Mouse (Mus musculus): Measurements from ENCODE around the gene Armc9.

Armc9 gene

DNA sequence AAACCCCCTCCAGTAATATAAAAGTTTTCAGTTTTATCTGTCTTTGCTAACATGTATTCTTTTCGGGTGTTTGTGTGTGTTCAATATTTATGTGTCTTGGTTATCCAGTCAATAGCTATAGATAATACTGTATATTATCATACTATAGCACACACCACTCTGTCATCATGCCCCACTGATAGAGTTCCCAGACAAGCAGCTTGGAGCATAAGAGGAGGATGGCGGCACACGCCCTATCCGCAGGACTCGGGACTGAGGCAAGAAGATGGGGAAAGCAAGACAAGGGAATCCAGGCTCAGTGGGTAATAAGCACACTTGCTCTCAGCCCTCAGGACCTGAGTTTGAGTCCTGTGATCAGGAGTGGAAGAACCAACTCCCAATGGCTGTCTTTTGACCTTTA is 5.9 kb downstream of the Armc9 start:
- in situ Hi-C loops (cut with MboI; ENCODE audit: unreplicated experiment in 2 of 2) = loop anchor here in 1 of 2 experiments (10.0 kb wide), 1 partner anchor 384 kb away; no protein-coding TSS in a partner anchor

DNA sequence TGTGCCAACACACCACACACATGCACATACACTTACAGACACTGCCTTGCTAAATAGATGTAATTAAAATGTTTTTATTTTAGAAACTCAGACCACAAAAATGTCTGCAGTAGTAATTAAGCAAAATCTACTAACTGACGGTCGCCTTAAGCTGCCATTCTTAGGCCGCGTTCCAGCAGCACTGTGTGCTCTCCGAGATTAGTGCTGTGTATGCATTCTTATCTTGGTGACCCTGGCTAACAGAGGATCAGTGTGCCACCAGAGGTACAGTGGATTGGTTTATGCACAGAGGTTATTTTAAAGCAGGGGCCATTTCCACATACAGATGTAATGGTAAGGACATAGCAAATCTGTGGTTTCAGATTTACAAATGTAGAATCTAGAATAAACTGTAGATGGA is 6.5 kb downstream of the Armc9 start:
- in situ Hi-C loops (cut with MboI; ENCODE audit: unreplicated experiment in 2 of 2) = loop anchor here in 1 of 2 experiments (10.0 kb wide), 1 partner anchor 384 kb away; no protein-coding TSS in a partner anchor

DNA sequence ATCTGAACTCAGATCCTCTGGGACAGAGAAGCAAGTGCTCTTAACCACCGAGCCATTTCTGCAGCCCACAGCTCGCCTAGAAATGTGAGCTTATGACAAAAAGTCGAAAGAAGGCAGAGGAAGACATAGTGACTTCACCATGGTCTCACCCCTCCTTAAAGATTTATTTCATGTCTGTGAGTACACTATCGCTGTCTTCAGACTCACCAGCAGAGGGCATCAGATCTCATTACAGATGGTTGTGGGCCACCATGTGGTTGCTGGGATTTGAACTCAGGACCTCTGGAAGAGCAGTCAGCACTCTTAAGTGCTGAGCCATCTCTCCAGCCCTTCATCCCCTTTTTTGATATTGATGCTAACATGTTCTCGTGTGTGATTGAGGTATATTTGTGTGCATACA is 20.0 kb downstream of the Armc9 start:
- in situ Hi-C loops (cut with MboI; ENCODE audit: unreplicated experiment in 2 of 2) = loop anchor here in 1 of 2 experiments (5.0 kb wide), 1 partner anchor 163 kb away; no protein-coding TSS in a partner anchor

DNA sequence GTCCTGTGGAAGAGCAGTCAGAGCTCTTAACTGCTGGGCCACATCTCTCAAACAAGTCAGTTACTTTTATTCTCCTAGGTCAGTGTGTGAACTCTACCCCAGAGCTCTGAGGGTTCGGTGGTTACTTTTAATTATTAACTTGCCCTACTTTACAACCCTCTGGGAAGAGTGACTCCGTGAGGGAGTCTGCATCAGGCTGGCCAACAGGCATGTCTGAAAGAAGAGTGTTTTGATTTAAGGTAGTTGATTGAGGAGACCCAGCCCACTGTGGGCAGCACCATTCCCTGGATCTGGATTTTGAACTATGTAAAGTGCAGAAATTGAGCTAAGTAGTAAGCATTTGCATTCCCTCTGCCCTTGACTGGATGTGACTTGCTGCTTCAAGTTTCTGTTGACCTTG is 21.5 kb downstream of the Armc9 start:
- in situ Hi-C loops (cut with MboI; ENCODE audit: unreplicated experiment in 2 of 2) = loop anchor here in 1 of 2 experiments (5.0 kb wide), 1 partner anchor 161 kb away; no protein-coding TSS in a partner anchor

DNA sequence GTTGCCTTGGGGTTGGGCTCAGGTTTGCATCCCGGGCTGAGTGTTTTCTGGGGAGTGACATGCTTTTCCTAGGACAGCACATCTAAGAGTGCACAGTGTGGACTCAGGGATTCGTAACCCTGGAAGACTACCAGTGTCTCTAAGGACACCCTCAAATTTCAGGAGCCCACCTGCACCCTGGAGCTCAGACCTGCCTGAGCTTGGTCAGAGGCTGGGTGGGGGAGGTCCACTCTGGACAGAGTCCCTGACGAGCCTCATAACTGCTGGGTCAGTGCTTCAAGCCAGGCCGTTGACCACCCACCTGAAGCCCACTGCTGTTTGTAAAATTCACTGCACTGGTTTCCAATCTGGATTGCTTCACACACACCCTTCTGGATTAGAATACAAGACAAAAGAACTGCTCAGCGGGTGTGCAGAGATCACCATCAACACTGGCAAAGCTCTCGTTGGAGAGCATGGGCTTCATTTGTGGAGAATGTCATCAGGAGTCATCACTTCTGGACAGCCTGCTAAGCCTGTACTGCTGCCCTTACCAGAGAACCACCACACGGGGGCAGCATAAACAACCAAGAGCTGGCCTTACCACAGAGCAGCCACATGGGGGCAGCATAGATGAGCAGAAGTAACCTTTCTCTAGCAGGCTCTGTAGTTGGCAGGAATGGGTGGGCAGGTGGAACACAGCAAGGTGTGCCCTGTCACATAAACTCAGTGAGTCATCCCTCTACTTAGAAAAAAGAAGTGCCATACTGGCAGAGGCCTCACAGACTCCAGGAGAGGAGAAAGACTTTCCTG is 24.1 kb downstream of the Armc9 start:
- in situ Hi-C loops (cut with MboI; ENCODE audit: unreplicated experiment in 2 of 2) = loop anchor here in 1 of 2 experiments (5.0 kb wide), 1 partner anchor 159 kb away; no protein-coding TSS in a partner anchor

DNA sequence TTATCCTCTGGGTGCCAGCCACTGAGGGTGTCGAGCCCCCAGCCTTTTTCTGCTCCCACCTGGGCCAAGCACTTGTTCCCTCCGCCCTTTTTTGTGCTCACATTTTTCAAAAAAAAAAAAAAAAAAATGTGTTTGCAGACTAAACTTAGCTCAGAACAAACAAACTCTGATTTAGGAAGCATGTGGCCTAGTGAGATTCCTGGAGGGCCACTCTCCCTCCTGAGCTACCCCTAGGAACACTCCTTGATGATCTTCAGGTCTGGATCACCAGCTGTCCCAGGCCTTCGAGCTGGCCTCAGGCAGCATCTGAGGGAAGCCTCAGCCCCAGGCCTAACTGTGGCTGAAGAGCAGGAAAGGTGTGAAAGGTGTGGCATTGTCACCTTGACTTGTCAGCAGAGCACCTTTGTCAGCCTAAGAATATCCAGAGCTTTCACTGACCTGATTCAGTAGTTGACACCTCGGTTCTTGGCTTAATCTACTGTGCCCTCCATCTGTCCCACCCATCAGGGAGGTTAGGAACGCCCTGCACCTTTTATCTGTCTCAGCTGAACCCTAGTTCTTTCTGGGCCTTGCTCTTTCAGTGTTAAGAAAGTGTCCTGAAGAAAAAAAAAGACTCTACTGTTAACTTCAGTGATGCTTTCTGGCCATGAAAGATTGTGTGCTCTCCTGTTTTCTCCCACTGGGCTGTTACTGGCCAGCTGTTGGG is 27.6 kb downstream of the Armc9 start:
- in situ Hi-C loops (cut with MboI; ENCODE audit: unreplicated experiment in 2 of 2) = loop anchor here in 1 of 2 experiments (5.0 to 10.0 kb wide), 2 partner anchors 123 to 155 kb away; partner anchors contain the start of gene B3gnt7

DNA sequence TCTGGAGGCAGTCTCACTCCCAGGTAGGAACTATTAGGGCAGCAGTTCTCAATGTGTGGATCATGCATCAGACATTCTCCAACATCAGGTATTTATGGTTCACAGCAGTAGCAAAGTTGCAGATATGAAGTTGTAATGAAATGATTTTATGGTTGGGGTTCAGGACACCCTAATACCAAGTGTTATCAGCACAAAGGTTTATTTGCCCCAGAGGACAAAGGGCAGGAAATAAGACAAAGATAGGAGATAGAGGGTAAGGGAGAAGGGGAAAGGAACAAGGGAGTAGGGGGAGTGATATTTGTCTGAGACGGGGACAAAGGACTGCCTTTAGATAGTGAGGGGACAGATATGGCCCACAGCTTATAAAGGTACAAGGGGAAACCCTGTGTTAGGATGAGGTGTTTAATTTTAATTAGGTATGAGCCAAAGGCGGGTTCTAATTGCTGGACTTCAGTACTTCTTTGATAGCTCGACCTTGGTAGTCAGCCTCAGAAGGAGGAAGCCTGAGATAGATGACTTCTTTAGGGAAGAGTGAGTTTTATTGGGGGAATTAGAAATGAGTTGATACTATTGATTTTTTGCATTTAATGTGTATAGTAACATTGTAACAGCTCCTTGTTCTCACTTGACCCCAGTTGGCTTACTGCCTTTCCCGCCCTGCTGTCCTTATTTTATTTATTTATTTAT is 29.1 kb downstream of the Armc9 start:
- in situ Hi-C loops (cut with MboI; ENCODE audit: unreplicated experiment in 2 of 2) = loop anchor here in 1 of 2 experiments (5.0 to 10.0 kb wide), 2 partner anchors 121 to 154 kb away; partner anchors contain the start of gene B3gnt7

DNA sequence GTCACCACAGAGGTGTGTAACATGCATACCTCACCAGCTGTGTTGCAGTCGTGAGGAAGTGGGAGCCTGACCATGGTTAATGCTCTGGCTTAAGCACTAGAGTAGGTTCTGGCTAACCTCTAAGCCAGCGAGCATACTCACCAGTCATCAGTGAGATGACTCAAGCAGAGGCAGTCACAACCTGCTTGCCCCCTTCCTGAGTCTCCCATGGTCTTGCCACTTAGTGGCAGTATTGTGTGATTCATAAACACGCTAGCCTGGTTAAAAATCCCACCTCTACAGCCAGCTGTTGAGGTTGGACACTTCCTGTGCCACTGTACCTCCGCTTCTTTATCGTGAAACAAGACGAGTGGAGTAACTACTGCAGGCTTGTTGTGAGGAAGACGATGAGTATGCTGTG is 32.2 kb downstream of the Armc9 start:
- in situ Hi-C loops (cut with MboI; ENCODE audit: unreplicated experiment in 2 of 2) = loop anchor here in 1 of 2 experiments (10.0 kb wide), 1 partner anchor 118 kb away; the partner anchor contains the start of gene B3gnt7

DNA sequence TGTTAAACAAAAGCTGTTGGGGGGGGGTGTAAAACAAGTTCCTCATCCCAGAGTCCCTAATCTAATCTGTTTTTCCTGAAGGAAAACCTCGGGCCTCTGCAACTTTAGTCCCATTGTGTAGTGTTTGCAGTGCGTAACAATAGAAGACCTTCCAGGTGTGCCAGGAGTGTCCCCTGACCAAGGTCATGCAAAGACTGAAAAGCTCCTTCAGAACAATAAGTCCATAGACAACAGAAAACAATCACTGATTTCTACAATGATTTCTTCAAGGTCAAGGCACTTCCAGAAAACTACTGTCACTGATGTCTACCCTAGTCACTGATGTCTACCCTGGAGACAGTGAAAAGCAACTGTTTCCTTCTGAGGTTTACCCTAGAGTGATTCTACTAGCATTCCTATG is 33.3 kb downstream of the Armc9 start:
- in situ Hi-C loops (cut with MboI; ENCODE audit: unreplicated experiment in 2 of 2) = loop anchor here in 1 of 2 experiments (10.0 kb wide), 1 partner anchor 117 kb away; the partner anchor contains the start of gene B3gnt7

DNA sequence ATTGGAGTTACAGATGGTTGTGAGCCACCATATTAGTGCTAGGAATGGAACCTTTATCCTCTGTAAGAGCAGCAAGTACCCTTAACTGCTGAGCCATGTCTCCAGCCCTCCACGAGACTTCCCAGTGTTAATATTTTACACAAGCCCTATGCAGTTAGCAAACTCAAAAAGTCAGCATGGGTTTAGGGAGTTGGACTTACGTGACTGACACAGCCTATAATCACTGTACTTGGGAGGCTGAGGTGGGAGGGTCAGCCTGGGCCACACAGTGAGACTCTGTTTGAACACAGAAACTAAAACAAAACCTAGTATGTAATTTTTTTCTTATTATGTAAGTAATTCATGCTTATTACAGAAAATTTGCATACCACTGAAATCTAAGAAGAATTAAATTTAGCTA is 33.7 kb downstream of the Armc9 start:
- in situ Hi-C loops (cut with MboI; ENCODE audit: unreplicated experiment in 2 of 2) = loop anchor here in 1 of 2 experiments (10.0 kb wide), 1 partner anchor 117 kb away; the partner anchor contains the start of gene B3gnt7

DNA sequence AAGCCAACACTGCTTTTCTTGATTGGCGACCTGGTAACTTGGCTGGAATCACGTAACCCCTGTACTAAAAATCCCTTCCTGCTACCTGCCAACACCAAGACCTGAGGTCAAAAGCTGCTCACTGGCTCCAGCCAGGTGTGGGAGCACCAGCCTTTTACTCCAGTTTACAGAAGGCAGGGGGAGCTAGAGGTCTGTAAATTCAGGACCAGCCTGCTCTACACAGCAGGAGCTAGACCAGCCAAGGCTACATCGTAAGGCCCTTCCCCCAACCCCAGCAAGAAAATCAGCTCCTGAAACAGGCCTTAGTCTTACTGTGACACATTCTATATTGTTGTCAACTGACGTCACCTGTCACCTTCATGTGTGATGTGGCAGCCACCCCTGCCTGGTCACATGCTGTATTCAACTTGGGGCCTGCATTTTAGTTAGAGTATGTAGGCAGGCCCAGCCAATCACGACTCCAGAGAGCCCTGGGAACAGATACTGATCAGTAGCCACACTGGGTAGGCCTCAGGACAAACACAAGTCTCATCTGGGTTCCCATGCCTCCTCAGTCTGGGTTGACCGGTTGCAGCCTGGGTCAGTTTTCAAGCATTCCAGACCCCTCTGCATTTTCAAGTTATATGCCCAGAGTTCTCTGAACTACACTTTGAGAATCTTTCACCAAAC is 34.6 kb downstream of the Armc9 start:
- in situ Hi-C loops (cut with MboI; ENCODE audit: unreplicated experiment in 2 of 2) = loop anchor here in 1 of 2 experiments (10.0 kb wide), 1 partner anchor 116 kb away; the partner anchor contains the start of gene B3gnt7

DNA sequence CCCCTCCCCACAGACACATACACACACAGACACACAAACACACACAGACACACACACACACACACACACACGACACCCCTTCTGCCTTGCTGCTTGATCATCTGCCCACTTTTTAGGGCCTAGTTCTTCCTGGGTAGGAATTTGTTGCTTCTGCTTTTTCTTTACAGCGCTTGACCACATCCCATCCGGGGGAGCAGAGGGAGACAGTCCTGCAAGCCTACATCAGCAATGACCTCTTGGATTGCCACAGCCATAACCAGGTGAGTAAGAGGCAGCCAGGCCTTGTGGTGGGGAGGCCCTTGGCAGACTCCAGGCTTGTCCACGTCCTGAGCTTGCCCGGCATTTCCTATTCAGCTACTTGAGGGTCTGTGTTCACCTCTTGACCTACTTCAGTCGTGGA is 36.3 kb downstream of the Armc9 start:
- in situ Hi-C loops (cut with MboI; ENCODE audit: unreplicated experiment in 2 of 2) = no loop called here

DNA sequence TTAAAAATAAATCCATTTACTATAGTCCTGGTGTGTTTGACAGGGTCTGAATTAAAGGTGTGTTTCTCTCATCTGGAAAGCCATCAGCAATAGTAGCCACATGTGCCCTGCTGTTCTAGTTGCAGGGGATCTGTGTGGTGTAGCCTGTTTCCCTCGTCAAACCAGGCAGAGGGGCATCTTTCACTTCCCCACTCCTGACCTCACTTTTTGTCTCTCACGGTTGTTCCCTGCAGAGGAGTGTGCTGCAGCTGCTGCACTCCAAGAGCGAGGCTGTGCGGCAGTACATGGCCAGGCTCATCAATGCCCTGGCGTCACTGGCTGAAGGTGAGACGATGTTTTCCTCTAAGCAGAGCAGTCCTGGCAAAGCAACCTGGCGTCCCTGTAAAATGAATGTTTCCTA is 39.5 kb downstream of the Armc9 start:
- in situ Hi-C loops (cut with MboI; ENCODE audit: unreplicated experiment in 2 of 2) = no loop called here

DNA sequence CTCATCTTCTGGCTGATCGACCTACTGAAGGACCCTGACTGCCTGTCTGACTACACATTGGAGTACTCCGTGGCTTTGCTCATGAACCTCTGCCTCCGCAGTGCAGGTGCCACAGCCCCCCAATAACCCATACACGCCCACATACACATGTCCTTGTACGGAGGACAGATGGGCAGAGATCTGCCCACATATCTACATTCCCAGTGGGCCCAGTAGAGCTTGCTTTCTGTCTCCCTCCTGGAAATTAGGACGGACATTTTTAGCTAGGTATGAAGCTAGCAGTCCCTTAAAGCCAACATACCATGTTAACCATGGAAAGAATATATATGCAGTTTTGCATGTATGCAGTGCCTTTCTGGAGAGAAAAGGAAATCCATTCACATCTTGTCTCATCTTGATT is 43.7 kb downstream of the Armc9 start:
- in situ Hi-C loops (cut with MboI; ENCODE audit: unreplicated experiment in 2 of 2) = no loop called here

DNA sequence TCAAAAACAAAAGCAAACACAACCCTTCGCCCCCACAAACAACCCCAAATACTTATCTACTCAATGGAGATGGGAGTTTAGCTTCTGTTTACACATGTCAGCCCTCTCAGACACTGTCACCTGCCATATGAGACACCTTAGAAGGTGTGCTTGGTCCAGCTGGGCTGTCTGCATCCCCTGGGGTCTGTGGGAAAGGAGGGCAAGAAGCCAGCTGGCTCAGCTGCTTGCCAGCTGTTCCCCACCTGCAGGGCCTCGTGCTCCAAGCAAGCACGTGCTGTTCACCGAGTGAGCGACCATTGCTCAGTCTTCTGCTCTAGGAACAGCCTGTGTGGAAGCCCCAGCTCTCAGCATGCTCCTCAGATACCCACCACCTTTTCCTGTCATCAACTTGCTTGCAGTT is 44.4 kb downstream of the Armc9 start:
- in situ Hi-C loops (cut with MboI; ENCODE audit: unreplicated experiment in 2 of 2) = no loop called here

DNA sequence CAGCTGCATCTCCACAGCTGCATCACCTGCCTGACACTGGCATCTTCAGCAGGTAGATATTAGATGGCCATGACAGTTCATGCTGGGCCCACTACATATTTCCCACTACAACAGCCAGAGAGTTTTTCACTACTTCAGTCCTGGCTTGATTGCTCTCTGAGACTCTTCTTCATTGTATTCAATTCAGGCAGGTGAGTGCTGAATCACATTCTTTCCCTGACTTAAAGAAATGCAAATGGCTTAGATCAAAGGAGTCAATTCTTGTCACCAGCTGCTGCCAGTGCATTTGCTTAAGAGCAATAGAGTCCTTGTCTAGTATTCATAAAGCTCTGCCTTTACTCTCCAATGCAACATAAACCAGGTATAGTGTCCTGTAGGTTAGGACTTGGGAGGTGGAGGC is 46.7 kb downstream of the Armc9 start:
- in situ Hi-C loops (cut with MboI; ENCODE audit: unreplicated experiment in 2 of 2) = no loop called here

DNA sequence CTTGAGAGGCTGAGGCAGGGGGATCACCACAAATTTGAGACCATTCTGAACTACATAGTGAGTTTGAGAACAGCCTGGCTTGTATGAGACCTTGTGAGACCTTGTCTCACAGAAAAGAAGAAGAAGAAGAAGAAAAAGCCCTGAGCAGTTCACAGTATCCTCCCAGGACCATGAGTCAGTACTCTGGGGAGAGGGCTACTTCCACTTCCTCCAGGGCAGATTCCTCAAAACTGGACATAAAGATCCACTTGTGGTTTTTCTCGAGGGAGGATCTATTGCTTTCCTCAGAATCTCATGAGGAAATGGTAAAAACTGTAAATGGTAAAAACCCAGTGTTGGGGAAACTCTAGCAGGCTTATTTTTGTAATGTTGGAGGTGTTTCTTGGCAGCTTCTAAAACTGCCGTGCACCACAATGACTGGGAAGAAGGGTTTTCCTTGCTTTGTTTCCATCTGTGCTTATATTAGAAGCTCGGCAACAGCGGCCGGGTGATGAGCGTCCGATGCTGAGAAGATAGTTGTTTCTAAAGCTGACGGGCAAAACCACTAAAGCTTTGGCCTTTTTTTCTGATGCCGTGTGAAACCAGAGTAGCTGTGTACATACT is 48.1 kb downstream of the Armc9 start:
- in situ Hi-C loops (cut with MboI; ENCODE audit: unreplicated experiment in 2 of 2) = no loop called here

DNA sequence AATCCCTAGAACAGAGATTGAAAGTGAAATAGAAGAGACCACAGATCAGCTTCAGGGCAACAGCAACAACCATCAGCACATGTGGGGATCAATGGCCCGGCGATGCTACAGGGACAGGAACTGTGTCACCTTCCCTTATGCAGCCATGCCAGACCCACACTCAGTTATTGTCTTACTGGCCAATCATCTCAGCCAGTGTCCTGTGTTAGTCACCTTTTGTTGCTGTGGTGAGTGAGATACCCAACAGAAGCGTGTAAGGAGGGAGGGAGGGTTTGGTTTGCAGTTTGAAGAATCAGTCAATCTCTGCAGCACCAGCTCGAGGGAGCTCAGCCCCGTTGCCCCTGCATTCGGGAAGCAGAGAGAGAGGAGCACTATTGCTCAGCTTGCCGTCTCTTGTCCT is 56.1 kb downstream of the Armc9 start:
- in situ Hi-C loops (cut with MboI; ENCODE audit: unreplicated experiment in 2 of 2) = loop anchor here in 1 of 2 experiments (5.0 kb wide), 1 partner anchor 92 kb away; the partner anchor contains the start of gene B3gnt7

DNA sequence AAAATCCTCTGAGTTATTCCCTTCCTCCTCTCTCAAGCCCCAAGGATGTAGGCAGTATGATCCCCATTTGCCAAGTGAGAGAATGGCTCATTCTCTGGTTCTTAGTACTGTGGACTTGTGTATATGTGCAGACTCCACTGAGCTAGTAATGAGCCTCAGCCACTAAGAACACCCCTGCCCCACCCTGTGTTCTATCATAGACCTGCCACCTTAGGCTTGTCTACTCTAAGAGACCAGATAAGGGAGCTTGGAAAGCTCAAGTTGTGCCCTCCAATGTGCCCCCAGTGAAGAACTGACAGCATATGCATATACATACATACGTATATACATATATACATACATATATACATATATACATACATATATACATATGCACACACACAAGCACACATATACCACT is 56.9 kb downstream of the Armc9 start:
- in situ Hi-C loops (cut with MboI; ENCODE audit: unreplicated experiment in 2 of 2) = loop anchor here in 1 of 2 experiments (5.0 kb wide), 1 partner anchor 91 kb away; the partner anchor contains the start of gene B3gnt7
